Mouse (Mus musculus) lung, postnatal 36 days (tissue): ENCODE measurements around the gene Sec31a.
"Not testable (repeated sequence)": the region's sequence is repeated elsewhere in the genome, so short reads cannot be mapped to it uniquely, and the experiment has no call there.

Source experiments
- DNase-seq: peaks from one replicate; pipeline ENCODE4 v3.0.0; 2022; ENCODE audit warnings: mixed read lengths

The Sec31a gene

GRCm38 (mm10) chr5:100415761-100416590 is at the start of gene Sec31a:
Sec31a (minus strand) TSS chr5:100416234.
- DNase-seq = peak; percentile 98

DNA sequence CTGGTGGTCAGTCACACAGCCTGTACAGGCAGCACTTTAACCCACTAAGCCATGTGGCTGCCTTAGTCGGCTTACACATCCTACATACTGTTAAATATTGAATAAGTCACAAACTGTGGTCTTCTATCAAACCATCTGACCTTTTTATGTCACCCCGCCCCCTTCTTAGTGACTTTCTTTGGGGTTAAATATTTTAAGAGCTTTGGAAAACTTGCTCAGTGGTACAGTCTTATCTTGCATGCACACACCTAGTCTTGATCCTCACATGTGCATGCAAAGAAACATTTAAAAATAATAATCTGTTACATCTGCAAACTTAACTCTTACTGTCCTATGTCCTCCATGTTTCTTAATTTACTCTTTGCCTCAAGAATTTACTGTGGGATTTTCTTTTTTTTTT is 46.3 kb upstream of the Sec31a start:
- DNase-seq = no peak

DNA sequence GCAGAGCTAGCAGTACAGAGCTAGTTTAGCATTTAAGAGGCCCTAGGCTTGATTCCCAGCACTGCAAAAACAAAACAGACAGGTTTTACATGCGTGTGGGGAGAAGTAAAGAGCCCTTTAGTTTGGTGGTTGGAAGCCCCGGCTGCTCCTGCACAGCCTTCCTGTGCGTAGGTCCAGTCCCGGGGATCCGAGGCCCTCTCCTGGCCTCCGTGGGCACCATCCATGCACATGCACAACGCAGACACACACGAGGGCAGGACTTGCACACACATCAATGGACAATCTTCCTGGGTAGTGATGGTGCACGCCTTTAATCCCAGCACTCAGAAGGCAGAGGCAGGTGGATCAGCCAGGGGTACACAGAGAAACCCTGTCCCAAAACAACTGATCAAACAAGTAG is 45.5 kb upstream of the Sec31a start:
- no peak for DNase-seq

GRCm38 (mm10) chr5:100459468-100459867 is 43.4 kb upstream of the Sec31a start:
- no peak for DNase-seq

GRCm38 (mm10) chr5:100451871-100452270 is 35.8 kb upstream of the Sec31a start:
- no peak for DNase-seq

- no peak for DNase-seq
Measured at GRCm38 (mm10) chr5:100438796-100439195, 22.8 kb upstream of the Sec31a start.

- no peak for DNase-seq
Measured at GRCm38 (mm10) chr5:100437917-100438316, 21.9 kb upstream of the Sec31a start.

- DNase-seq = no peak
Measured at GRCm38 (mm10) chr5:100437086-100437485, 21.1 kb upstream of the Sec31a start.

DNA sequence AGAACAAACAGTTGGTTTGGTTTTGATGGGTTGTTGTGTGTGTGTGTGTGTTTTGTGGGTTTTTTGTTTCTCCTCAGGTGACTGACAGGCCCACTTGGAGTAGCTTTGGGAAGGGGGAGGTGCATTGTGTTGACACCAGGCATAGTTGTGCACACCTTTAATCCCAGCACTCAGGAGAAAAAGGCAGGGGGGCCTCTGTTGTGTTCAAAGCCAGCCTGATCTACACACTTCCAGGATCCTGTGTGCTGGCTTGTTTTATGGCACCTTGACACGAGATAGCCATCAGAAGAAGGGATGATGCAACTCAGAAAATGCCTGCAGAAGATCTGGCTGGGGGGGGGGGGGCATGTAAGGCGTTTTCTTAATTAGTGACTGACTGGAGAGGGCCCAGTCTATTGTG is 14.9 kb upstream of the Sec31a start:
- DNase-seq = no peak

DNA sequence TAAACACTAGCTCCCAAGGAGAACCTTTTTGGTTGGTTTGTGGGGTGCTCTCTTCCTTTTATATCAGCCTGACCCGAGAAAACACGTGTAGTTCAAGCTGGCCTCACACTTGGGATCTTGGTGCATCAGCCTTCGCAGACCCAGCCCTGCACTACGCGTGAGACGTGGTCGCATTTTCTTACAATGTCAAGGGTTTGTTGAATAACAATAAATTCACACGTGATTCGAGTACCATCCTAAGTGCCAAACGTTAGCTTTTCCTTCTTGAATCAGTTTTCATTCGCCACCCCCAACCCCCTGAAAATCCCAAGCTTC is 14.0 kb upstream of the Sec31a start:
- peak; percentile 22 for DNase-seq

GRCm38 (mm10) chr5:100429344-100430075 is 13.5 kb upstream of the Sec31a start:
- peak; percentile 96 for DNase-seq

DNA sequence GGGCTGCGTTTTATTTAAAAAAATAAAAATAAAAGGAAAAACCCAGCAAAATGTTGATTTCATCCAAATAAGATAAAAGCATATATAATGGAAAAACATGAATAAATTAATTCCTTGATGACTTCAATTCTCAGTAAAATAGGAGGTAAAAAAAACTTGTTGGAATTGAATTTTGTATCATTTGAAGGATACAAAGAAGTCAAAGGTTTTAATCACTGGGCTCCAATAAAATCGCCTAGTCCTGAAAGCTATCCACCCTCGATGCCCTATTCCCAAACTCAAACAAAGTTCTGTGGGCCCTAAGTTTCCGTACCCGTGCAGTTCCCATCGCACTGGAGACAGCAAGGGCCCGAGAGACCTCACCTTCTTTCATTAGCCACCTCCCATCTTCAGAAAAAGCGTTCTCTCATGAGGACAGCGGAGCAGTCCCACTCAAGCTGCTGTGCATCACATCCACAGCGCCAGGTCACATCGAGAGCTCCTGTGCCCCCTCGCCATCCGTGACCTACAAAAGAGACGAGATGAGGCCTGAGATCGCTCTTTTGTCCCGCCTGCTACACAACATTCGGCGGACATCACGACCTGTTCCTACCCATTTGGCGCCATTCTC is 12.8 kb upstream of the Sec31a start:
- no peak for DNase-seq

DNA sequence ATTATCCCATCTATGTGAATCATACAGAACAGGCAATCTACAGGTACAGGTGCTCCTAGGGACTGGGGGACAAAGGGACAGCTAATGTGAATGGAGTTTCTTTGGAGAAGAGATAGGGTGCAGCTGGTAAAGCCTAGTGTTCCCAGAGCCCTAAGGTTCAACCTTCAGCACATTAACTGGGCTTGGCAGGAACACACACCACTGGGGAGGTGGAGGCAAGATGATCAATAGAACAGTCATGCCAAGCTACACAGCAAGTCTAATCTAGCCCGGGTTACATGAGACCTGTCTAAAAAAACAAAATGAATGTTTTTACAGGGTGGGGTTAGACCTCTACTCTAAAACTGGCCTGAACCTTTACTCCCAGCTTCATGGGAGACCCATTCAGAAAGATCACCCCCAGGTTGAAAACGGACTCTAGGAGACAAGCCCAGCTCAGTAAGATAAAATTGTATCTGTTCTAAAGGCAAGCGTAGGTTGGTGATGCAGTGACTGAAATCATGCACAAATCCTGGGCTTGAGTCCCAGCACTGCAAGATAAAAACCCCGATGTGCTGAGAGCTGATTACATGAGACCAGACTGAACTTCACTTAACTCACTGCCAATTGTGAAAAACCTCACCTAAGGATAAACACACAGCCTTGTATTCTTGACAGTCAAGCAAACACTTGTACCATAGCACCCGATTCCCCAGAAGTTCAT is 12.1 kb upstream of the Sec31a start:
- no peak for DNase-seq

DNA sequence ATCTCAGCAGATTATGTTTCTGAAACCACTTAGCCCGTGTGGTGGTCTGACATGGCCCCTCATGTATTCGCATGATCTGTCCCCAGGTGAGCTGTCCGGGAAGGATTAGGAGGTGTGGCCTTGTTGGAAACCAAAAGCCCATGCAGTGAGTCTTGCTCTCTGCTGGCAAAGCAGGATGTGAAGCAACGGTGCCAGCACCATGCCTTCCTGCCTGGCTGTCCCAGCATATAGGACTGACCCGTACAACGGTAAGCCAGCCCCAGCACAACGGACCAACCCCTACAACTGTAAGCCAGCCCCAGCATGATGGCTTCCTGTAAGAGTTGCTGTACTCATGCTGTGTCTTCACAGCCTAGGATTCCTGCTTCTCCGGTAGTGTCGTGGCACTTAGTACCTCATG is 11.2 kb upstream of the Sec31a start:
- DNase-seq = no peak

- not testable (repeated sequence) for DNase-seq
Measured at GRCm38 (mm10) chr5:100425823-100426222, 9.8 kb upstream of the Sec31a start.

GRCm38 (mm10) chr5:100424252-100424651 is 8.2 kb upstream of the Sec31a start:
- no peak for DNase-seq

- no peak for DNase-seq
Measured at GRCm38 (mm10) chr5:100423626-100424025, 7.6 kb upstream of the Sec31a start.

GRCm38 (mm10) chr5:100418861-100419260 is 2.8 kb upstream of the Sec31a start:
- DNase-seq = no peak

- no peak for DNase-seq
Measured at GRCm38 (mm10) chr5:100418077-100418476, 2.0 kb upstream of the Sec31a start.

DNA sequence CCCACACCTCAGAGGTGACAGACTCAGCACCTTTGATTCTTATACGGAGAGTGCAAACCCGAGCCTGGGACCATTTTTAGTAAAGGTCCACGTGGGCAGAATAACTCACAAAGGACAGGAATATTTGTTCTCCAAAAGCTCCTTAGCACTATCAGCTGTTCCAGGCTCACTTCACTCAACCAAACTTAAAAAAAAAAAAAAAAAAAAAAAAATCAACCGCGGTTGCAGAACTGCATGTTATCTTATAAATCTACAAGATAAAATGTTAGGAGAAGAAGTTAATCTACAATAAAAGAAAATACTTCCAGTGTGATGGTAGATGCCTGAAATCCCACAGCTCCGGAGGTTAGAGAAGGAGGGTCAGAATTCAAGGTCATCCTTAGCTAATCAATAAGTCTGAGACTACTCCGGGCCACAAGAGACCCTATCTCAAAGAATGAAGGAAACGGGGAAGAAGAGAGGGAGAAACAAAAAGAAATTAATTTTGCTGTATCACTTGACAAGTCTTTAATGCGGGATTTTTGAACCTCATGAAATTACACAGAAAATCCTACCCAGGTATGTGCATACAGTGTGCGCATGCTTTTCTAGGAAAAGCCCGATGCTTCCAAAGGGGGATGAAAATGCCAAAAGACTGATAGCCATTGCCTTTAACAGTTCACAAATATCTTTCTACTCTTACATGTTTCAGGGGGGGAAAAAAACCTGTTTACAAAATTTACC is 1.4 kb downstream of the Sec31a start:
- DNase-seq = no peak

GRCm38 (mm10) chr5:100412886-100413285 is 3.1 kb downstream of the Sec31a start:
- DNase-seq = no peak

- no peak for DNase-seq
Measured at GRCm38 (mm10) chr5:100410281-100410680, 5.8 kb downstream of the Sec31a start.

GRCm38 (mm10) chr5:100408485-100408884 is 7.5 kb downstream of the Sec31a start:
- no peak for DNase-seq
